Mouse (Mus musculus) stomach, embryonic 14.5 days (tissue): ENCODE measurements around the gene Trmt10c. TPM values are rescaled to one million over a fixed set of nuclear protein-coding genes. Genes with fewer than 3 reads are reported as not detected.
A peak's percentile ranks its signal among the peaks of the same experiment; 100 is the strongest.
"Not testable (repeated sequence)": the region's sequence is repeated elsewhere in the genome, so short reads cannot be mapped to it uniquely, and the experiment has no call there.

ENCODE experiments used
- ATAC-seq: fragments of 200-750 bp; cut with Nextera tagmentation; 2 replicates; pipeline ENCODE4 v1.8.0; 2017; ENCODE audit warnings: low read depth, moderate TSS enrichment; ENCODE audit not compliant: insufficient number of reproducible peaks, insufficient read depth, low FRiP score
- H3K27ac ChIP-seq: fragments of 300-500 bp; sonication (generic); 2 replicates; pipeline ENCODE4 v1.5.1; 2014; ENCODE audit warnings: mild to moderate bottlenecking, low read length, moderate library complexity, mixed read lengths
- H3K27me3 ChIP-seq: fragments of 300-500 bp; sonication (generic); 2 replicates; pipeline ENCODE4 v1.6.1; 2014; ENCODE audit warnings: low read length, control low read depth, mixed read lengths; ENCODE audit not compliant: control insufficient read depth, insufficient read depth
- H3K36me3 ChIP-seq: fragments of 300-500 bp; sonication (generic); 2 replicates; pipeline ENCODE4 v1.6.1; 2014; ENCODE audit warnings: mild to moderate bottlenecking, control low read depth, low read length, moderate library complexity, mixed read lengths; ENCODE audit not compliant: control insufficient read depth, insufficient read depth
- H3K4me1 ChIP-seq: fragments of 300-500 bp; sonication (generic); 2 replicates; pipeline ENCODE4 v1.6.1; 2014; ENCODE audit warnings: low read length, control low read depth, mixed read lengths; ENCODE audit not compliant: control insufficient read depth, insufficient read depth
- H3K4me2 ChIP-seq: fragments of 300-500 bp; sonication (generic); replicated peaks from 2 replicates; pipeline ENCODE4 v1.6.1; 2014; ENCODE audit warnings: low read depth, low read length, control low read depth
- H3K4me3 ChIP-seq: fragments of 300-500 bp; sonication (generic); 2 replicates; pipeline ENCODE4 v1.5.1; 2014; ENCODE audit warnings: low read depth, low read length, control low read depth
- H3K9ac ChIP-seq: fragments of 300-500 bp; sonication (generic); replicated peaks from 2 replicates; pipeline ENCODE4 v1.6.1; 2014; ENCODE audit warnings: low read depth, mild to moderate bottlenecking, control low read depth, low read length, moderate library complexity, mixed read lengths
- H3K9me3 ChIP-seq: fragments of 300-500 bp; sonication (generic); 2 replicates; pipeline ENCODE4 v1.6.1; 2016; ENCODE audit warnings: low read depth, low read length, control low read depth; ENCODE audit not compliant: control insufficient read depth
- WGBS: fragments of 180-500 bp; shearing (Covaris S2); extraction: QIAGEN DNeasy Blood & Tissue Kit; methylation state at CpG from one replicate; pipeline ENCODE4 v1.1.7; 2014; 5-methylcytosine and 5-hydroxymethylcytosine counted together
- polyA plus RNA-seq: library from polyadenylated mRNA; unstranded; fragments of >200 nt; fragmentation: Nextera tagmentation; extraction: Ambion mirVana; gene quantifications from 2 replicates; pipeline ENCODE4 v1.2.1, GENCODE M21; 2014

The Trmt10c gene
- polyA plus RNA-seq, 1 experiment from 2014 or later = 29.0 TPM

- ATAC-seq = no peak
- H3K27me3 ChIP-seq = no peaks in the 10 kb centered on the region
Observed at GRCm38 (mm10) chr16:56074122-56074521, 36.5 kb upstream of the Trmt10c start.

GRCm38 (mm10) chr16:56073150-56073549, 35.5 kb upstream of the Trmt10c start:
- not testable (repeated sequence) for H3K4me3 ChIP-seq, H3K27me3 ChIP-seq, H3K9ac ChIP-seq, H3K4me2 ChIP-seq, H3K9me3 ChIP-seq, H3K4me1 ChIP-seq, H3K27ac ChIP-seq, H3K36me3 ChIP-seq, ATAC-seq
- WGBS = 88% methylated on average over 6 of the region's 6 CpGs

More at GRCm38 (mm10) chr16:56074122-56074521, 36.5 kb upstream of the Trmt10c start:
- Histone ChIP-seq H3K4me3 (no peak overlapping the region), H3K27ac (no peak overlapping the region), H3K9ac (no peak overlapping the region), H3K36me3 (no peaks in the 10 kb centered on the region), H3K4me2 (no peak overlapping the region), H3K9me3 (no peaks in the 10 kb centered on the region), H3K4me1 (peaks cover 7% of the 10 kb centered on the region; the same call in 1 of the 2 replicates)
- WGBS = 95% methylated on average over 1 of the region's 1 CpGs

GRCm38 (mm10) chr16:56072533-56072932, 34.9 kb upstream of the Trmt10c start:
- WGBS = 74% methylated on average over 6 of the region's 6 CpGs
- H3K4me2 ChIP-seq = no peak overlapping the region
- H3K9ac ChIP-seq = no peak overlapping the region
- ATAC-seq = no peak
- peaks cover 7% of the 10 kb centered on the region; the same call in 1 of the 2 replicates for H3K4me1 ChIP-seq
- H3K9me3 ChIP-seq = no peaks in the 10 kb centered on the region
- no peaks in the 10 kb centered on the region for H3K36me3 ChIP-seq
- no peak overlapping the region for H3K27ac ChIP-seq
- no peak overlapping the region for H3K4me3 ChIP-seq
- H3K27me3 ChIP-seq = no peaks in the 10 kb centered on the region

GRCm38 (mm10) chr16:56071317-56072232, 34.0 kb upstream of the Trmt10c start:
- H3K36me3 ChIP-seq = no peaks in the 10 kb centered on the region
- H3K27me3 ChIP-seq = no peaks in the 10 kb centered on the region
- H3K4me2 ChIP-seq = no peak overlapping the region
- peak; percentile 71; the same call in 1 of the 2 replicates for ATAC-seq
- no peak overlapping the region for H3K9ac ChIP-seq
- H3K27ac ChIP-seq = no peak overlapping the region
- H3K4me1 ChIP-seq = peaks cover 3% of the 10 kb centered on the region; the same call in 1 of the 2 replicates
- 36% methylated on average over 5 of the region's 5 CpGs for whole genome bisulfite sequencing
- no peaks in the 10 kb centered on the region for H3K9me3 ChIP-seq
- H3K4me3 ChIP-seq = no peak overlapping the region

- Histone ChIP-seq H3K4me2 (no peak overlapping the region), H3K36me3 (no peaks in the 10 kb centered on the region), H3K9ac (no peak overlapping the region), H3K27ac (no peak overlapping the region), H3K4me1 (no peaks in the 10 kb centered on the region), H3K4me3 (no peak overlapping the region), H3K9me3 (no peaks in the 10 kb centered on the region), H3K27me3 (no peaks in the 10 kb centered on the region)
- ATAC-seq = no peak
- 89% methylated on average over 6 of the region's 6 CpGs for WGBS
Observed at GRCm38 (mm10) chr16:56068523-56069070, 31.0 kb upstream of the Trmt10c start.

- no peak for ATAC-seq
- Histone ChIP-seq H3K36me3 (no peaks in the 10 kb centered on the region), H3K27ac (no peak overlapping the region), H3K4me2 (no peak overlapping the region), H3K9me3 (no peaks in the 10 kb centered on the region), H3K4me3 (no peak overlapping the region), H3K4me1 (no peaks in the 10 kb centered on the region), H3K27me3 (no peaks in the 10 kb centered on the region), H3K9ac (no peak overlapping the region)
- WGBS = 54% methylated on average over 8 of the region's 8 CpGs
Observed at GRCm38 (mm10) chr16:56066113-56066512, 28.5 kb upstream of the Trmt10c start.

- H3K9me3 ChIP-seq = no peaks in the 10 kb centered on the region
- no peaks in the 10 kb centered on the region for H3K4me1 ChIP-seq
- peak; percentile 91 for ATAC-seq
- peak overlapping the region; percentile 30 for H3K4me3 ChIP-seq
- 3% methylated on average over 20 of the region's 20 CpGs for WGBS
- H3K9ac ChIP-seq = 0 out of 2 replicates have a peak overlapping the region, but pooled peaks have one; percentile 14
- H3K36me3 ChIP-seq = no peaks in the 10 kb centered on the region
- no peak overlapping the region for H3K27ac ChIP-seq
- peak overlapping the region; percentile 53 for H3K4me2 ChIP-seq
- no peaks in the 10 kb centered on the region for H3K27me3 ChIP-seq
Observed at GRCm38 (mm10) chr16:56064334-56064990, 26.8 kb upstream of the Trmt10c start.

GRCm38 (mm10) chr16:56062981-56063380, 25.4 kb upstream of the Trmt10c start:
- H3K9me3 ChIP-seq = no peaks in the 10 kb centered on the region
- WGBS = 51% methylated on average over 11 of the region's 11 CpGs

More at GRCm38 (mm10) chr16:56062981-56063380, 25.4 kb upstream of the Trmt10c start:
- no peaks in the 10 kb centered on the region for H3K4me1 ChIP-seq
- H3K27ac ChIP-seq = no peak overlapping the region
- H3K4me2 ChIP-seq = no peak overlapping the region
- H3K36me3 ChIP-seq = no peaks in the 10 kb centered on the region
- no peak overlapping the region for H3K9ac ChIP-seq
- no peak for ATAC-seq
- H3K4me3 ChIP-seq = no peak overlapping the region
- H3K27me3 ChIP-seq = no peaks in the 10 kb centered on the region
